Mouse (Mus musculus): Measurements from ENCODE around the gene Scaf1. TPM values are rescaled to one million over a fixed set of nuclear protein-coding genes. Genes with fewer than 3 reads are reported as not detected.
A peak's percentile ranks its signal among the peaks of the same experiment; 100 is the strongest.

Scaf1 gene
- polyA plus RNA-seq, 1 experiment, result 73.0 TPM

- TF ChIP-seq CTCF (IDR thresholded peaks at IDR 0.05; ENCODE audit: extremely low read depth, insufficient read length, insufficient replicate concordance, low read depth, low read length) (no peak), POLR2A (IDR thresholded peaks at IDR 0.05; ENCODE audit: low read depth, low read length) (peak; percentile 82)
- Histone ChIP-seq H3K4me1 (ENCODE audit: control insufficient read depth, insufficient read depth, insufficient read length, low read length) (peaks cover 10% of the 10 kb centered on the region), H3K36me3 (ENCODE audit: control insufficient read depth, insufficient read depth, low read length) (peaks cover 35% of the 10 kb centered on the region), H3K27me3 (ENCODE audit: control insufficient read depth, insufficient read depth, low read length) (no peaks in the 10 kb centered on the region), H3K27ac (ENCODE audit: insufficient read depth, low read depth, low read length) (peak within 1 kb of the TSS; percentile 70), H3K4me3 (ENCODE audit: low read depth, low read length) (peak within 1 kb of the TSS; percentile 75)
- WGBS, result under 1% methylated on average over 43 of the region's 43 CpGs
Observed at GRCm38 (mm10) chr7:44997231-44997939, 18.8 kb downstream of the Scaf1 start, which contains the start of gene Irf3. Gene Irf3 (plus strand): TSS chr7:44997648.

- 11% methylated on average over 10 of the region's 10 CpGs for WGBS
- Histone ChIP-seq H3K36me3 (ENCODE audit: control insufficient read depth, insufficient read depth, low read length) (peaks cover 31% of the 10 kb centered on the region), H3K4me3 (ENCODE audit: low read depth, low read length) (peak overlapping the region; percentile 75), H3K4me1 (ENCODE audit: control insufficient read depth, insufficient read depth, insufficient read length, low read length) (peaks cover 10% of the 10 kb centered on the region), H3K27me3 (ENCODE audit: control insufficient read depth, insufficient read depth, low read length) (no peaks in the 10 kb centered on the region), H3K27ac (ENCODE audit: insufficient read depth, low read depth, low read length) (no peak overlapping the region)
- TF ChIP-seq CTCF (IDR thresholded peaks at IDR 0.05; ENCODE audit: extremely low read depth, insufficient read length, insufficient replicate concordance, low read depth, low read length) (no peak), POLR2A (IDR thresholded peaks at IDR 0.05; ENCODE audit: low read depth, low read length) (no peak)
Observed at GRCm38 (mm10) chr7:44996672-44997071, 19.5 kb downstream of the Scaf1 start.

DNA sequence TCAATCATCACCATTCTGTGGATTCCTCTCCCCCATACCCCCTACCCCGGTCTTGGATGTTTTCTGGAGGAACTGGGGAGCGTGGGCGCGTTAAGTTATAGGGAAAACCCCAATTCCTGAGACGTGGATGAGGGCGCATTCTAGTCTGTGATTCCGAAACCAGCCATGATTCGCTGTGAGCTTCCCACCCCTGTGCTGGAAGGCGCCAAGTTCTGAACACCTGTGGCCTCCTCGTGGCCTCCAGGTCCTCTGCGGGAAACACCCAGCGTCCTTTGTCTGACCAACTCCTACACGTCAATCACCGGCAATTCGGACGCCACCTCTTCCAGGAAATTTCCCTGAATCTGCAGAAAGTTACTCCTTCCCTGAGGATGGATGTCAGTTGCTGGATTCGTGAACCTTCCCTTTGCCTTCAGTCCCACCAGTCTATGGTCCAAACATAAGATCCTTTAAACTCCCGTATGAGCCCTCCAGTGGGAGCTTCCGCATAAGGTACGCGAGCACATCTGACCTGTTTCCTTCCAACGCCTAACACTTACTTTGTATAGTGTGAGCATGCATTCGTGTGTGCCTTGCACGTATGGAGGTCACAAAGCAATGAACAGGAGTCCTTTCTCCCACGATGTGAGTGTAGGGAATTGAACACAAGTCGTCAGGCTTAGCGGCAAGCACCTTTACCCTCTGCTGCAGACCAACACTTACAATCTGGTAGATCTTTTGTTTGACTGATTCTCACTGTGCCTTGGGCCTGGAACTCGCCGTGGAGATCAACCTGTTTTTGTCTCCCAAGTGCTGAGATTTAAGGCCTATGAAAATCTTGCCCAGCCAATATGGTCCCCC, 29.1 kb downstream of the Scaf1 start:
- Histone ChIP-seq H3K36me3 (ENCODE audit: control insufficient read depth, insufficient read depth, low read length) (peaks cover 8% of the 10 kb centered on the region), H3K27ac (ENCODE audit: insufficient read depth, low read depth, low read length) (peak overlapping the region; percentile 84), H3K4me3 (ENCODE audit: low read depth, low read length) (peak overlapping the region; percentile 76), H3K27me3 (ENCODE audit: control insufficient read depth, insufficient read depth, low read length) (no peaks in the 10 kb centered on the region), H3K4me1 (ENCODE audit: control insufficient read depth, insufficient read depth, insufficient read length, low read length) (peaks cover 5% of the 10 kb centered on the region)
- no peak for TF ChIP-seq POLR2A (IDR thresholded peaks at IDR 0.05; ENCODE audit: low read depth, low read length)
- WGBS, result under 1% methylated on average over 29 of the region's 29 CpGs

DNA sequence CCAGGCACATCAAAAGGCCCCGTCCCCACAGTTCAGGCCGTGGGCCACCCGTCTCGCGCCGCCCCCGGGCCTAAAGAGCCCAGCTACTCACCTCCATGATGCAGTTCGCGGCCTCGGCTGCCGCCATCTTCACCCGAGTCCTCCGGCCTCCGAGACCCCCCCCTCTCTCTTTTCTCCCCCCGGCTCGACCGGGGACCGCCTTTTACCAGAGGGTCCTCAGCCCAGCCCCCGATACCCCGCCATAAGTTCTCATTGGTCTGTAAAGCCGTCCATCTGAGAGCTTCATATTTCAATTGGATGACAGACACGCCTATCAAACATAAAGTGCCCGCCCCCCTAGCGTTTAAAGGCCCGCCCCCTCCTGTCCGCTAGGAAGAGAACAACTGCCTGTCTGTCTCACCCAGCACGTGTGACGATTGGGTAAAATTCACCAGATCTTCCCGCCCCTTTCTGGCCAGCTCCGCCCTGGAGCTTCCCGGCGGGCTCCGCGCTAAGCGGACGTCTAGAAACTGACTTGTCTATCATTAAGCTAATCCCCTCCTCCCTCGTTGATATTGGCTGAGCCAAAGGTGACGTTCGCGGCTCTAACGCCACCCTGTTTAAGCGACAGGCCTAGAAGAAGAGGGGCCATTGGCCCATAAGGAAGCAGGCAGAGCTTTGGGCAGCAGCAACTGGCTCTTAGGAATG, 29.8 kb downstream of the Scaf1 start, which contains the start of gene Prmt1:
Gene Prmt1 (minus strand): TSS at position 377 of the 687 bp plus-strand sequence.
- peak within 1 kb of the TSS; percentile 84 for H3K27ac ChIP-seq (ENCODE audit: insufficient read depth, low read depth, low read length)
- TF ChIP-seq POLR2A (IDR thresholded peaks at IDR 0.05; ENCODE audit: low read depth, low read length) (peak; percentile 62; the same call in 1 of the 2 replicates), CTCF (IDR thresholded peaks at IDR 0.05; ENCODE audit: extremely low read depth, insufficient read length, insufficient replicate concordance, low read depth, low read length) (no peak)
- peaks cover 9% of the 10 kb centered on the region for H3K36me3 ChIP-seq (ENCODE audit: control insufficient read depth, insufficient read depth, low read length)
- WGBS, result under 1% methylated on average over 42 of the region's 42 CpGs
- peaks cover 5% of the 10 kb centered on the region for H3K4me1 ChIP-seq (ENCODE audit: control insufficient read depth, insufficient read depth, insufficient read length, low read length)
- H3K27me3 ChIP-seq (ENCODE audit: control insufficient read depth, insufficient read depth, low read length), result no peaks in the 10 kb centered on the region
- peak within 1 kb of the TSS; percentile 91 for H3K4me3 ChIP-seq (ENCODE audit: low read depth, low read length)

DNA sequence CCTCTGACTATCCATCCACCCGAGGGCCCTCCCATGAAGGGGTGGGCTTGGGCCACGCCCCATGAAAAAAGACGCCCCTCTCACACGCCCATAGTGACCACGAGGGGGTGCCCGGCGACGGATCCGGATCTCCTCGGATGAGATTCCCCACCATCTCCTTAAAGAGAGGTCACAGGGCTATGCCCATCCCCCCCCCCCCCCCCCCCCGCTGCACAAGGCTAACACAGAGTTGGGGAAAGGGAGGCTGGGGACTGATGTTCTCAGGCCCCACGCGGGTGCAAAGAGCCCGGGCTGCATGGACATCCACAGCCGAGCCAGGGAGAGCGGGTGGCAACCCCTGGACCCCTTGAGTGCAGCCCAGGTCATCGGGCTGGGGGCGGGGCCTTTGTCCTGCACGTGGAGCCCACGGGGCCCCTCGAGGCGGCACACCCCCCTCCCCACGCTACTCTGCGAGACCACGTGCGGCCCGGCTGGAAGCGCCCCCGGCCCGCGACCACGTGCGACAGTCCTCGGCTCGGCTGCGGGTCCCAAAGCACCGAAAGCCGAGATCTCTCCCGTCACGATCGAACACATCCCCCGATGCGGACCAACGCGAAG, 30.5 kb downstream of the Scaf1 start:
- peaks cover 5% of the 10 kb centered on the region for H3K4me1 ChIP-seq (ENCODE audit: control insufficient read depth, insufficient read depth, insufficient read length, low read length)
- H3K27ac ChIP-seq (ENCODE audit: insufficient read depth, low read depth, low read length), result peak overlapping the region; percentile 82
- TF ChIP-seq POLR2A (IDR thresholded peaks at IDR 0.05; ENCODE audit: low read depth, low read length), result no peak
- TF ChIP-seq CTCF (IDR thresholded peaks at IDR 0.05; ENCODE audit: extremely low read depth, insufficient read length, insufficient replicate concordance, low read depth, low read length), result peak; percentile 23; the same call in 1 of the 2 replicates
- H3K4me3 ChIP-seq (ENCODE audit: low read depth, low read length), result peak overlapping the region; percentile 91
- H3K36me3 ChIP-seq (ENCODE audit: control insufficient read depth, insufficient read depth, low read length), result peaks cover 14% of the 10 kb centered on the region
- H3K27me3 ChIP-seq (ENCODE audit: control insufficient read depth, insufficient read depth, low read length), result no peaks in the 10 kb centered on the region
- WGBS, result under 1% methylated on average over 45 of the region's 45 CpGs

DNA sequence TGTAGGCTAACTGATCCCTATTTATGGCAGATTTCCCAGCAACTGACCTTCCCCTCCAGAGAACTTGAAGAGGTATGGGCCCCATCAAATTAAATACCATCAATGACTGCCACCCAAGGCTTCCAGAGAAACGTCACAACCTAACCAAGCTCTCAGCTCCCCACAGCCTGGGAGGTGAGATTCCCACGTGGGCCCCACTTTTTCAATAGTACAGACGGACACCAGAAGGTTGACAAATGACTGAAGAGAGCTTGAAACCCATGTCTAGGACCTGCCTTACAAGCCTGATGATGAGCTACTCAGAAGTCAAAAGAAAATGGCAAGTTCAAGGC, 31.4 kb downstream of the Scaf1 start:
- TF ChIP-seq CTCF (IDR thresholded peaks at IDR 0.05; ENCODE audit: extremely low read depth, insufficient read length, insufficient replicate concordance, low read depth, low read length) (no peak), POLR2A (IDR thresholded peaks at IDR 0.05; ENCODE audit: low read depth, low read length) (no peak)
- H3K4me1 ChIP-seq (ENCODE audit: control insufficient read depth, insufficient read depth, insufficient read length, low read length), result peaks cover 5% of the 10 kb centered on the region
- no peaks in the 10 kb centered on the region for H3K27me3 ChIP-seq (ENCODE audit: control insufficient read depth, insufficient read depth, low read length)
- H3K36me3 ChIP-seq (ENCODE audit: control insufficient read depth, insufficient read depth, low read length), result peaks cover 21% of the 10 kb centered on the region
- H3K4me3 ChIP-seq (ENCODE audit: low read depth, low read length), result no peak overlapping the region
- H3K27ac ChIP-seq (ENCODE audit: insufficient read depth, low read depth, low read length), result no peak overlapping the region
- WGBS, result 35% methylated on average over 3 of the region's 3 CpGs
